Mouse (Mus musculus): Measurements from ENCODE around the gene Steap3.

- TF ChIP-seq CTCF (conservative IDR thresholded peaks at IDR 0.05; ENCODE audit: low read length) (no peak), POU5F1 (IDR thresholded peaks at IDR 0.05; ENCODE audit: borderline replicate concordance, low read length) (no peak)
These were observed 64.9 kb downstream of the Steap3 start for GRCm38 (mm10) chr1:120207568-120207967.
